Mouse (Mus musculus): ENCODE data around the gene Atl2.

DNA sequence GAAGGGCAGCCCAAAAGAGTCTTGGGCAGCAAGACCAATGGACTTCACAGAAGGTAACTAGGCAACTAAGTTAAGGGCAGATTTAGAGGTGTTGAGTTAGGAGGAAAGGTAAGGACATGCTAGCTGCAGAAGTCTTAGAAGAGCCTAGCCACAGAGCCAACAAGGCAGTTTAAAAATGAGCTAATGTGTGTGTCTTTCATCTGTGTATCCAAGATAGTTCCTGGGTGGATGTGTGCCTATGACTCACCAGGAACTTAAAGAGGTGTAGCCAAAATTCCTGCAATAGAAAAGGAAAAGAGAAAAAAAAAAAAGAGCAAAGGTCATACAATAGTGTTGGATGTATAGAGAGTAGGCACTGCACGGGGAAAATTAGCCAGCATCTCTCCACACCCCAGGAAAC lies 63.6 kb downstream of the Atl2 start:
- TF ChIP-seq POLR2A (IDR thresholded peaks at IDR 0.05; ENCODE audit: borderline replicate concordance, extremely low read depth, insufficient read depth, insufficient read length, poor library complexity, severe bottlenecking) (no peak), CTCF (IDR thresholded peaks at IDR 0.05; ENCODE audit: borderline replicate concordance, extremely low read depth, insufficient read depth, insufficient read length) (no peak)

All from brain, embryonic 14.5 days (tissue).